Mouse (Mus musculus): ENCODE measurements around the gene Fuca1. TPM values are rescaled to one million over a fixed set of nuclear protein-coding genes. Genes with fewer than 3 reads are reported as not detected.

The Fuca1 gene
- polyA plus RNA-seq, 1 experiment from 2014 or later: 65.1 TPM

DNA sequence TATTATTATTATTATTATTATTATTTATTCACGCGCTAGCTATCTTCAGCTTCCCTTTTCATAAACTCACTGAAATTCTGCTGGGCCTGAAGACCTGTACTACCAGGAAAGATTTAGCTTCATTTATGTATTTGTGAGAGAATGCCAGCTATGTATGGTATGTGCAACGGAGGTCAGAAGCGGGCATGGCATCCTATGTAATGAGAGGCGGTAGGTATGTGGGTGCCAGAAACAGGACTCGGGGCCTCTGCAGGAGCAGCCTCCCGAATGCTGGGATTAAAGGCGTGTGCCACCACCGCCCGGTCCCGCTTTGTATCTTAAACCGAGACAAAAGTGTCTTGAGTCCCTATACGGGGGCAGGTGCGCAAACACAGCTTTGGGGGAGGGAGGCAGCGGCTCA is 42.4 kb downstream of the Fuca1 start:
- 5% methylated on average over 15 of the region's 15 CpGs for WGBS
- Histone ChIP-seq H3K4me2 (peak overlapping the region; percentile 96), H3K9ac (peak overlapping the region; percentile 78), H3K4me3 (ENCODE audit: low read depth, low read length) (peak overlapping the region; percentile 76), H3K27ac (ENCODE audit: low read depth) (peak overlapping the region; percentile 91), H3K36me3 (ENCODE audit: insufficient read depth) (peaks cover 56% of the 10 kb centered on the region), H3K4me1 (ENCODE audit: insufficient read depth) (0 out of 2 replicates have a peak, but pooled peaks cover 3% of the 10 kb centered on the region), H3K27me3 (ENCODE audit: insufficient read depth, low read length) (no peaks in the 10 kb centered on the region), H3K9me3 (ENCODE audit: low read depth, low read length) (no peaks in the 10 kb centered on the region)
- no peak for TF ChIP-seq CTCF (IDR thresholded peaks at IDR 0.05; ENCODE audit: low read depth)
- peak; percentile 43 for DNase-seq
- peak; percentile 5; the same call in 1 of the 2 replicates for ATAC-seq (ENCODE audit: insufficient read depth)

DNA sequence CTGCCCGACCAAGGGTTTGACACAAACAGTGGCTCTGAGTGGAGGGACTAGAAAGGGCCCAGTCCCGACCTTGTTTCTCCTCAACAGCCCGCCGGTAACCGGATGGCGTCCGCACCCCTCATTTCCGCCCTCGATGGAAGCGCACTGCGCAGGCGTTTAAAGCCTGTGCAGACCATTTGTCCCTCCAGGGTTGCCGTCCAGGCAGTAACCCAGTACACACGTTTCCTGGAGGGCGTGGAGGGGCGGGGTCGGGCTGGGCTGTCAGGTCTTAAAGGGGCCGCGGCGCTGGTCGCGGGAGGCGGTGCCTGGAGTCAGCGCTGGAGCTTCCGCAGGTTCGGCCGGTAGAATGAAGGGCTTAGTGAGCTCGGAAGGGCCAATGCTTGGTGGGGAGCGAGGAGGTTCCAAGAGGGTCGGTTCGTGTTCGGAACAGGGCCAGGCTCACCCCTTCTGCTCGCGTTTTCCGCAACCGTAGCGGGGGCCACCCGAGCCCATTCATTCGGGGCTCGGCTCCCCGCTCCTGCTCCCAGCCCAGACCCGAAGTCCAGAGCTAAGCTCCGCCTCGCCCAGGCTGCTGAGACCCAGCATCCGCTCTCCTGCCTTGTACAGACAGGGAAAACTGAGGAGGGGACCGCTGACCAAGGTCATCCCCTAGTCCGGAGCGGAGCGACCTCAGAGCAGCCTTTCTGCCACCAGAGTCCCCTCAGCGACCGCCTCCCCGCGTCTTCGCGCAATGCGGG is 43.1 kb downstream of the Fuca1 start, which contains the start of gene Gale:
Gale (plus strand) TSS at position 271 of the 737 bp plus-strand sequence.
- Histone ChIP-seq H3K36me3 (ENCODE audit: insufficient read depth) (peaks cover 57% of the 10 kb centered on the region), H3K4me3 (ENCODE audit: low read depth, low read length) (peak within 1 kb of the TSS; percentile 76), H3K27me3 (ENCODE audit: insufficient read depth, low read length) (no peaks in the 10 kb centered on the region), H3K4me2 (peak within 1 kb of the TSS; percentile 96), H3K27ac (ENCODE audit: low read depth) (peak within 1 kb of the TSS; percentile 91), H3K9me3 (ENCODE audit: low read depth, low read length) (no peaks in the 10 kb centered on the region), H3K9ac (peak within 1 kb of the TSS; percentile 78), H3K4me1 (ENCODE audit: insufficient read depth) (0 out of 2 replicates have a peak, but pooled peaks cover 3% of the 10 kb centered on the region)
- no peak for TF ChIP-seq CTCF (IDR thresholded peaks at IDR 0.05; ENCODE audit: low read depth)
- under 1% methylated on average over 56 of the region's 56 CpGs for WGBS
- peak; percentile 98 for DNase-seq
- ATAC-seq (ENCODE audit: insufficient read depth): peak; percentile 94

DNA sequence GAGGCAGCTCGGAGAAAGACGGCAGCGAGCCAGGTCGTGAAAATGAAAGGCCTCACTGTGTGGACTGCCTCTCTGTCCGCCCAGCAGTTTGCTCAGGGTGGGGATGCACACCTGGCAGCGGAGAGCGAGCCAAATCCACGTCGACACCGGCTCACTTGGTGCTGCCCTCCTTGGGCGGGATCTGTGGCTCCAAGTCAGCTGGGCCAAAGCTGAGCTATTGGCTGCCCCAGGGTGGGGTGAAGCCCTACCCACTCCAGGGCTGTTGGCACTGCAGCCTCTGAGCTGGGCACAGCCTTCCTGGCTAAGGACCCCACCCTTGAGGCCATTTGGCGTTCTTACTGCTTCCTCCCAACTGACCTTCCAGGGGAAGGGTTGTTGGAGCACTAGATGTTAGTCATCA is 43.9 kb downstream of the Fuca1 start:
- Histone ChIP-seq H3K4me2 (peak overlapping the region; percentile 96), H3K27me3 (ENCODE audit: insufficient read depth, low read length) (no peaks in the 10 kb centered on the region), H3K4me3 (ENCODE audit: low read depth, low read length) (peak overlapping the region; percentile 76), H3K36me3 (ENCODE audit: insufficient read depth) (peaks cover 59% of the 10 kb centered on the region), H3K9ac (peak overlapping the region; percentile 78), H3K27ac (ENCODE audit: low read depth) (peak overlapping the region; percentile 32; the same call in 1 of the 2 replicates), H3K4me1 (ENCODE audit: insufficient read depth) (0 out of 2 replicates have a peak, but pooled peaks cover 3% of the 10 kb centered on the region), H3K9me3 (ENCODE audit: low read depth, low read length) (no peaks in the 10 kb centered on the region)
- DNase-seq: peak; percentile 52
- TF ChIP-seq CTCF (IDR thresholded peaks at IDR 0.05; ENCODE audit: low read depth): no peak; the same call in 1 of the 2 replicates
- 0 out of 2 replicates have a peak, but pooled peaks have one; percentile 3 for ATAC-seq (ENCODE audit: insufficient read depth)
- 2% methylated on average over 12 of the region's 12 CpGs for WGBS

DNA sequence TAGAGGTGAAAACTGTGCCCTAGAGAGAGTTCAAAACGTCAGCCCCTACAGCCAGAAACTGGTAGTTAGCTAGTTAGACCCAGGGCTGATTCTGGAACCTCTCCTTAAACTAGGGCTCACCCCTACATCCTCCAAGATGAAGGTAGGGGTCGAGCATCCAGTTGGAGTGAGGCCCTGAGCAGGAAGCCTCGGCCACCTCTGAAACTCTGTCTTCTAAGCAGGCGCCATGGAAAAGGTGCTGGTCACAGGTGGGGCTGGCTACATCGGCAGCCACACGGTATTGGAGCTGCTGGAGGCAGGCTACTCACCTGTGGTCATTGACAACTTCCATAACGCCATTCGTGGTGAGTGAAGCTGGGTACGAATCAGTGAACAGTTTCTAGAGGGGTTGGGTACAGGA is 44.6 kb downstream of the Fuca1 start:
- H3K36me3 ChIP-seq (ENCODE audit: insufficient read depth): peaks cover 62% of the 10 kb centered on the region
- H3K27me3 ChIP-seq (ENCODE audit: insufficient read depth, low read length): no peaks in the 10 kb centered on the region
- no peaks in the 10 kb centered on the region for H3K9me3 ChIP-seq (ENCODE audit: low read depth, low read length)
- no peak overlapping the region for H3K27ac ChIP-seq (ENCODE audit: low read depth)
- no peak overlapping the region for H3K4me3 ChIP-seq (ENCODE audit: low read depth, low read length)
- TF ChIP-seq CTCF (IDR thresholded peaks at IDR 0.05; ENCODE audit: low read depth): no peak
- 80% methylated on average over 9 of the region's 9 CpGs for WGBS
- DNase-seq (no peak), ATAC-seq (ENCODE audit: insufficient read depth) (no peak)
- H3K9ac ChIP-seq: no peak overlapping the region
- 0 out of 2 replicates have a peak, but pooled peaks cover 3% of the 10 kb centered on the region for H3K4me1 ChIP-seq (ENCODE audit: insufficient read depth)
- H3K4me2 ChIP-seq: peak overlapping the region; percentile 96

DNA sequence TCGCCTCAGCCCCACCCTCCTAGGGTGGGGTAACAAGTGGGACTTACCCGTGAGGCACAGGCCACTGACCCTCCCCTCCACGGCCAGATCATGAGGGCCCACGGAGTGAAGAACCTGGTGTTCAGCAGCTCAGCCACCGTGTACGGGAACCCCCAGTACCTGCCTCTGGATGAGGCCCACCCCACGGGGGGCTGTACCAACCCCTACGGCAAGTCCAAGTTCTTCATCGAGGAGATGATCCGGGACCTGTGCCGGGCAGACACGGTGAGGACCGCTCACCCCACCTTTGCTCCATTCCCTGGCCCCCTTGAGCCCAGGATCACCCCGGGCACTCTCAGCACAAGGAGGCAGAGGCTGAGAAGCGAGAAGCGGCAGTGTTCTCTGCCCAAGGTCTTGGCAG is 45.7 kb downstream of the Fuca1 start:
- peaks cover 63% of the 10 kb centered on the region for H3K36me3 ChIP-seq (ENCODE audit: insufficient read depth)
- H3K4me3 ChIP-seq (ENCODE audit: low read depth, low read length): no peak overlapping the region
- H3K4me2 ChIP-seq: no peak overlapping the region
- H3K27me3 ChIP-seq (ENCODE audit: insufficient read depth, low read length): no peaks in the 10 kb centered on the region
- TF ChIP-seq CTCF (IDR thresholded peaks at IDR 0.05; ENCODE audit: low read depth): no peak
- WGBS: 89% methylated on average over 16 of the region's 16 CpGs
- H3K9me3 ChIP-seq (ENCODE audit: low read depth, low read length): no peaks in the 10 kb centered on the region
- no peak overlapping the region for H3K27ac ChIP-seq (ENCODE audit: low read depth)
- DNase-seq: no peak
- 0 out of 2 replicates have a peak, but pooled peaks cover 3% of the 10 kb centered on the region for H3K4me1 ChIP-seq (ENCODE audit: insufficient read depth)
- no peak overlapping the region for H3K9ac ChIP-seq
- no peak for ATAC-seq (ENCODE audit: insufficient read depth)

DNA sequence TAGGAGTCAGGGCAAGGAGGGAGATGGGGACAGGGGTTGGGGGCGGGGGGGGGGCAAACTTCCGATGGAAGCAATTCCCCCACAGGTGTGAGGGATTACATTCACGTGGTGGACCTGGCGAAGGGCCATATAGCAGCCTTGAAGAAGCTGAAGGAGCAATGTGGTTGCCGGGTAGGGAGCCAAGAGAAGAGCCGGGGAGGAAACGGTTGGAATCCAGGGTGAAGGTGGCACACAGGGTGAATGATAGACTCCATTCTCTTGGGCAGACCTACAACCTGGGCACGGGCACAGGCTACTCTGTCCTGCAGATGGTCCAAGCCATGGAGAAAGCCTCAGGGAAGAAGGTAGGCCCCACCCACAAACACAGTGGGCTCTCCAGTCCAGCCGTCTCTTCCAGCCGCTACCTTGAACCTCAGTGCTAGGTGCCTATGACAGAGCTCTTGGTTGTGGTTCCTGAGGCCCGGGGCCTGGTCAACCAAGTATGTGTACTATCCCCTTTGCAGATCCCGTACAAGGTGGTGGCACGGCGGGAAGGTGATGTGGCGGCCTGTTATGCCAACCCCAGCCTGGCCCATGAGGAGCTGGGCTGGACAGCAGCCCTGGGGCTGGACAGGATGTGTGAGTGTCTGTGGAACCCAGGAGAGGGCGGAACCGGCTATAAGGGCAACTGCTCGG is 46.7 kb downstream of the Fuca1 start:
- Histone ChIP-seq H3K27ac (ENCODE audit: low read depth) (no peak overlapping the region), H3K36me3 (ENCODE audit: insufficient read depth) (peaks cover 55% of the 10 kb centered on the region), H3K9ac (no peak overlapping the region), H3K4me3 (ENCODE audit: low read depth, low read length) (no peak overlapping the region), H3K4me1 (ENCODE audit: insufficient read depth) (0 out of 2 replicates have a peak, but pooled peaks cover 3% of the 10 kb centered on the region), H3K9me3 (ENCODE audit: low read depth, low read length) (no peaks in the 10 kb centered on the region), H3K4me2 (no peak overlapping the region), H3K27me3 (ENCODE audit: insufficient read depth, low read length) (no peaks in the 10 kb centered on the region)
- no peak for DNase-seq
- TF ChIP-seq CTCF (IDR thresholded peaks at IDR 0.05; ENCODE audit: low read depth): no peak
- 87% methylated on average over 18 of the region's 18 CpGs for WGBS
- ATAC-seq (ENCODE audit: insufficient read depth): no peak
